Mouse (Mus musculus) CH12.LX (cell line): Measurements from ENCODE around the gene Aurkaip1. TPM values are rescaled to one million over a fixed set of nuclear protein-coding genes. Genes with fewer than 3 reads are reported as not detected.
"Not testable (repeated sequence)": the region's sequence is repeated elsewhere in the genome, so short reads cannot be mapped to it uniquely, and the experiment has no call there.

Experiments
- DNase-seq: peaks from one replicate; pipeline ENCODE4 v3.0.0-alpha.2; 2013; ENCODE audit errors: extremely low read depth
- H3K27ac ChIP-seq: 2 replicates; pipeline ENCODE4 v1.5.1; 2012; ENCODE audit warnings: low read depth, mild to moderate bottlenecking, control low read depth, moderate library complexity; ENCODE audit not compliant: insufficient read depth
- H3K27me3 ChIP-seq: replicated peaks from 2 replicates; pipeline ENCODE3; 2012; ENCODE audit warnings: inconsistent platforms
- H3K36me3 ChIP-seq, 2 experiments: replicated peaks in 1 of 2; 2 replicates each; pipeline versions ENCODE3 to v1.6.1; 2012; ENCODE audit warnings: inconsistent platforms in 1 of 2, low read length in 1 of 2, mild to moderate bottlenecking in 1 of 2, mixed read lengths in 1 of 2, moderate library complexity in 1 of 2; ENCODE audit not compliant: control insufficient read depth in 1 of 2, insufficient read depth in 1 of 2
- H3K4me1 ChIP-seq, 2 experiments: 2 replicates each; pipeline ENCODE4 v1.6.1; 2012; ENCODE audit warnings: inconsistent platforms in 1 of 2, moderate library complexity in 1 of 2; ENCODE audit not compliant: insufficient read depth in 2 of 2, control insufficient read depth in 1 of 2
- H3K4me2 ChIP-seq: 2 replicates; pipeline ENCODE4 v1.6.1; 2012; ENCODE audit warnings: low read depth, mild to moderate bottlenecking, control low read depth; ENCODE audit not compliant: poor library complexity, insufficient read depth, severe bottlenecking
- H3K4me3 ChIP-seq, 3 experiments: fragments of 150-350 bp in 1 of 3; sonication (generic) in 1 of 3; replicated peaks in 1 of 3; 2 replicates each; pipeline versions ENCODE3 to v1.5.1; 2011 to 2012; ENCODE audit warnings: low read depth in 2 of 3, low read length in 2 of 3, mild to moderate bottlenecking in 2 of 3, moderate library complexity in 2 of 3, control low read depth in 1 of 3, improper control_type of control experiment in 1 of 3, inconsistent platforms in 1 of 3, mixed read lengths in 1 of 3; ENCODE audit not compliant: poor library complexity in 1 of 3
- H3K79me2 ChIP-seq: replicated peaks from 2 replicates; pipeline ENCODE4 v1.6.1; 2012; ENCODE audit warnings: mild to moderate bottlenecking, moderate library complexity; ENCODE audit not compliant: control insufficient read depth, poor library complexity, insufficient read depth, severe bottlenecking; ENCODE audit errors: extremely low read depth
- H3K9ac ChIP-seq: 2 replicates; pipeline ENCODE4 v1.6.1; 2012; ENCODE audit warnings: low read depth, mild to moderate bottlenecking, control low read depth, moderate library complexity; ENCODE audit not compliant: insufficient read depth
- H3K9me3 ChIP-seq: replicated peaks from 2 replicates; pipeline ENCODE3; 2012; ENCODE audit warnings: low read length, inconsistent platforms, mixed read lengths
- CTCF ChIP-seq, 2 experiments: IDR thresholded peaks in 1 of 2; conservative IDR thresholded peaks in 1 of 2; 2 replicates each; pipeline ENCODE4 v1.5.1; 2011 to 2012; ENCODE audit warnings: low read depth in 2 of 2, low read length in 2 of 2, improper control_type of control experiment in 1 of 2, inconsistent platforms in 1 of 2, mild to moderate bottlenecking in 1 of 2, moderate library complexity in 1 of 2
- IRF4 ChIP-seq: IDR thresholded peaks from 2 replicates; pipeline ENCODE4 v1.6.1; 2014; ENCODE audit warnings: low read depth, mild to moderate bottlenecking, inconsistent platforms, low read length, improper control_type of control experiment
- MYC ChIP-seq: IDR thresholded peaks from 2 replicates; pipeline ENCODE4 v1.6.1; 2011; ENCODE audit warnings: low read depth, mild to moderate bottlenecking, improper control_type of control experiment, low read length
- NELFE ChIP-seq: IDR thresholded peaks from 2 replicates; pipeline ENCODE4 v1.6.1; 2011; ENCODE audit warnings: low read depth, low read length, improper control_type of control experiment
- TBP ChIP-seq: conservative IDR thresholded peaks from 2 replicates; pipeline ENCODE4 v1.6.1; 2011; ENCODE audit warnings: low read depth, low read length, improper control_type of control experiment
- UBTF ChIP-seq: IDR thresholded peaks from 2 replicates; pipeline ENCODE4 v1.6.1; 2012; ENCODE audit warnings: low read depth, mild to moderate bottlenecking, inconsistent platforms, low read length, improper control_type of control experiment, moderate library complexity
- USF1 ChIP-seq: IDR thresholded peaks from 2 replicates; pipeline ENCODE4 v1.6.1; 2014; ENCODE audit warnings: low read depth, mild to moderate bottlenecking, inconsistent platforms, low read length, improper control_type of control experiment
- ZMIZ1 ChIP-seq: IDR thresholded peaks from 2 replicates; pipeline ENCODE4 v1.6.1; 2012; ENCODE audit warnings: low read depth, mild to moderate bottlenecking, inconsistent platforms, low read length, improper control_type of control experiment
- dilution Hi-C: fragments of 300-500 bp; cut with MboI; formaldehyde crosslinking; loops from 2 replicates; pipeline ENCODE4 v1.14.3; 2020; ENCODE audit warnings: low sequenced_read_pairs; ENCODE audit not compliant: extremely low pct_unique_long_range_greater_than_20kb, extremely low pct_ligation_motif_present
- in situ Hi-C: fragments of 300-500 bp; cut with MboI; formaldehyde crosslinking; loops from 3 replicates; pipeline ENCODE4 v1.14.3; 2019; ENCODE audit warnings: low sequenced_read_pairs, low pct_ligation_motif_present, low pct_unique_long_range_greater_than_20kb, mixed read lengths
- polyA plus RNA-seq: library from polyadenylated mRNA; unstranded; fragments of >175 nt; gene quantifications from 2 replicates; pipeline ENCODE4 v1.2.1, GENCODE M21; 2012; ENCODE audit warnings: low read depth; ENCODE audit not compliant: insufficient read length
- total RNA-seq, 2 experiments: library from RNA; depleted of rRNA; stranded (reverse); fragments of 300-350 nt in 1 of 2; fragments of >200 nt in 1 of 2; gene quantifications; 2 replicates each; pipeline ENCODE4 v1.2.3; 2012 to 2014

Gene Aurkaip1
- total and polyA plus RNA-seq, 3 experiments, result 141 to 162 (median 149) TPM

DNA sequence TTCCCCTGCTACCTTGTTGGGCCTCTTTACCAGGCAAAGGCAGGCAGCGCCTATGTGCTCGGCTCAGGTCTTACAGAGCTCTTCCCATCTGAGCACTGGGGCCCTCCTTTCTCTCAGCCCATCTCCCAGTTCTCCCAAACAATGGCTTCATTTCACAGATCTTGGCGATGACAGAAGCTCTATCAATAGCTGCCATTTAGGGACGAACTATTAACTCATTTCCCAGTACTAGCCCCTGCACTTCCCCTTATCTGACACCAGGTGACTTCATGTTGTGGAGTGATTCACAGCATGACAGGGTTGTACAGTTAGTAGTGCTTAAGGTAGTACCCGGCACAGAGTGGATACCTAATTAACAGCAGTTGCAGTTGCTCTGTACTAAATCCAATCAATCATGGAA, 45.3 kb upstream of the Aurkaip1 start, which contains the start of gene Tmem88b:
TSS of gene Tmem88b (minus strand) at position 56 of the 400 bp plus-strand sequence.
- no peak within 1 kb of the TSS for H3K4me3 ChIP-seq
- TF ChIP-seq ZMIZ1, result no peak
- peak in 1 of 2 experiments; percentile 26; a peak in 3 of 4 replicates for TF ChIP-seq CTCF (conservative IDR thresholded peaks at IDR 0.05 in 1 of 2, IDR thresholded peaks at IDR 0.05 in 1 of 2; ENCODE audit: low read depth in 2 of 2, low read length in 2 of 2)

DNA sequence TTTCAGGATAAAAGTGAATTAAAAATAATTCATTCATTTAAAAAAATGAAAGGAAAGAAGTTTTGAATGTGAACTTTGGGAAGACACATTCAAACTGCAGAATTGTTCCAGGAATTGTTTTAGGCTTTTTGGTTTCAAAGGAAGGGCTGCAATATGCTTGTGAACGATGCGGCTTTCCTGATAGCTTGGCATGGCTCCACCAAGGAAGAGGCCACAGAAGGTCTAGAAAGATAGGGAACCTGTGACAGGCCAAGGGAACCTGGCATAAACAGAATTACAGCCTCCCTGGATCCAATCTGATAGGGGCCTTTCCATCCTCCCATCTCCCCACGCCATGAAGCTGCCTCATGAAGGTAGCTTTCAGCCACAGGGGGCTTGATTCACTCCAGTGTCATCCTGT, 42.8 kb upstream of the Aurkaip1 start:
- Histone ChIP-seq H3K27ac (no peak overlapping the region), H3K36me3 (no peaks in the 10 kb centered on the region), H3K27me3 (peaks cover 36% of the 10 kb centered on the region), H3K4me3 (no peak overlapping the region), H3K9me3 (no peaks in the 10 kb centered on the region), H3K4me2 (no peak overlapping the region), H3K4me1 (peaks cover 2 to 16% of the 10 kb centered on the region in 2 experiments; a peak in 3 of 4 replicates), H3K9ac (no peak overlapping the region), H3K79me2 (no peaks in the 10 kb centered on the region)
- in situ Hi-C loops (no loop called here), dilution Hi-C loops (no loop called here)
- TF ChIP-seq TBP (no peak), ZMIZ1 (no peak), UBTF (no peak), MYC (no peak), IRF4 (no peak), NELFE (no peak), USF1 (no peak), CTCF (conservative IDR thresholded peaks at IDR 0.05 in 1 of 2, IDR thresholded peaks at IDR 0.05 in 1 of 2; ENCODE audit: low read depth in 2 of 2, low read length in 2 of 2) (no peak)
- DNase-seq, result no peak

More for the DNA sequence above, 45.3 kb upstream of the Aurkaip1 start, which contains the start of gene Tmem88b:
- dilution Hi-C loops, result no loop called here
- Histone ChIP-seq H3K36me3 (no peaks in the 10 kb centered on the region), H3K79me2 (no peaks in the 10 kb centered on the region), H3K27ac (no peak within 1 kb of the TSS), H3K9me3 (no peaks in the 10 kb centered on the region), H3K4me1 (peaks cover 2 to 18% of the 10 kb centered on the region in 2 experiments; a peak in 3 of 4 replicates), H3K4me2 (peak within 1 kb of the TSS; percentile 89; the same call in 1 of the 2 replicates), H3K27me3 (peaks cover 27% of the 10 kb centered on the region), H3K9ac (no peak within 1 kb of the TSS)
- in situ Hi-C loops, result no loop called here
- DNase-seq, result no peak

DNA sequence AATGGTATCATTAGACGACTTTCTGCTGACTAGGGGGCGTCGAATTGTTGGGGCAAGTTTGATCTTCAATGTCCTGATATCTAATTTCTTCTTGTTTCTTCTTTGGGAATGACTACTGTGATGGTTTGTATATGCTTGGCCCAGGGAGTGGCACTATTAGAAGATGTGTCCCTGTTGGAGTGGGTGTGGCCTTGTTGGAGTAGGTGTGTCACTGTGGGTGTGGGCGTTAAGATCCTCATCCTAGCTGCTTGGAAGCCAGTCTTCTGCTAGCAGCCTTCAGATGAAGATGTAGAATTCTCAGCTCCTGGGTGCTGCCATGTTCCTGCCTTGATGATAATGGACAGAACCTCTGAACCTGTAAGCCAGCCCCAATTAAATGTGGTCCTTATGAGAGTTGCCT, 42.2 kb upstream of the Aurkaip1 start:
- dilution Hi-C loops, in situ Hi-C loops, H3K27ac ChIP-seq, H3K9me3 ChIP-seq, DNase-seq, H3K36me3 ChIP-seq, H3K4me3 ChIP-seq, H3K9ac ChIP-seq, H3K79me2 ChIP-seq, H3K4me2 ChIP-seq: not testable (repeated sequence)
- peaks cover 2 to 14% of the 10 kb centered on the region in 2 experiments; a peak in 3 of 4 replicates for H3K4me1 ChIP-seq
- H3K27me3 ChIP-seq, result peaks cover 36% of the 10 kb centered on the region
